Mouse (Mus musculus): ENCODE data around the gene Mbtps2. TPM values are rescaled to one million over a fixed set of nuclear protein-coding genes. Genes with fewer than 3 reads are reported as not detected.

Gene Mbtps2
- polyA plus RNA-seq, 1 experiment from 2014 or later: 25.6 TPM

GRCm38 (mm10) chrX:157500004-157500403 is 98.5 kb downstream of the Mbtps2 start:
- Histone ChIP-seq H3K9ac (no peak overlapping the region), H3K4me3 (no peak overlapping the region), H3K9me3 (no peaks in the 10 kb centered on the region), H3K4me2 (no peak overlapping the region), H3K27ac (no peak overlapping the region), H3K4me1 (no peaks in the 10 kb centered on the region), H3K27me3 (no peaks in the 10 kb centered on the region), H3K36me3 (no peaks in the 10 kb centered on the region)
- 72% methylated on average over 8 of the region's 8 CpGs for WGBS
- no peak for ATAC-seq (ENCODE audit: borderline replicate concordance, extremely low read depth, low FRiP score, low TSS enrichment)

- H3K27ac ChIP-seq: no peak overlapping the region
- no peak overlapping the region for H3K4me3 ChIP-seq
- H3K9ac ChIP-seq: no peak overlapping the region
- ATAC-seq (ENCODE audit: borderline replicate concordance, extremely low read depth, low FRiP score, low TSS enrichment): no peak
- H3K9me3 ChIP-seq: no peaks in the 10 kb centered on the region
- no peak overlapping the region for H3K4me2 ChIP-seq
- H3K36me3 ChIP-seq: no peaks in the 10 kb centered on the region
- no peaks in the 10 kb centered on the region for H3K4me1 ChIP-seq
- 91% methylated on average over 4 of the region's 4 CpGs for WGBS
- H3K27me3 ChIP-seq: no peaks in the 10 kb centered on the region
Observed at GRCm38 (mm10) chrX:157493159-157493558, 105.4 kb downstream of the Mbtps2 start.

GRCm38 (mm10) chrX:157491944-157492726 is 106.4 kb downstream of the Mbtps2 start, which contains the start of gene Sms:
Gene Sms (minus strand): TSS chrX:157492287.
- no peaks in the 10 kb centered on the region for H3K36me3 ChIP-seq
- H3K9me3 ChIP-seq: no peaks in the 10 kb centered on the region
- WGBS: 14% methylated on average over 32 of the region's 45 CpGs
- H3K27me3 ChIP-seq: no peaks in the 10 kb centered on the region
- peak within 1 kb of the TSS; percentile 70 for H3K9ac ChIP-seq
- H3K4me1 ChIP-seq: no peaks in the 10 kb centered on the region
- ATAC-seq (ENCODE audit: borderline replicate concordance, extremely low read depth, low FRiP score, low TSS enrichment): peak; percentile 93
- H3K4me2 ChIP-seq: peak within 1 kb of the TSS; percentile 65
- H3K27ac ChIP-seq: peak within 1 kb of the TSS; percentile 85
- peak within 1 kb of the TSS; percentile 70 for H3K4me3 ChIP-seq

GRCm38 (mm10) chrX:157491145-157491935 is 107.2 kb downstream of the Mbtps2 start:
- Histone ChIP-seq H3K4me2 (peak overlapping the region; percentile 65), H3K4me3 (peak overlapping the region; percentile 70), H3K27me3 (no peaks in the 10 kb centered on the region), H3K9me3 (no peaks in the 10 kb centered on the region), H3K36me3 (no peaks in the 10 kb centered on the region), H3K27ac (peak overlapping the region; percentile 85), H3K4me1 (no peaks in the 10 kb centered on the region), H3K9ac (peak overlapping the region; percentile 70)
- WGBS: 18% methylated on average over 69 of the region's 104 CpGs
- peak; percentile 65; the same call in 1 of the 2 replicates for ATAC-seq (ENCODE audit: borderline replicate concordance, extremely low read depth, low FRiP score, low TSS enrichment)

- H3K4me1 ChIP-seq: no peaks in the 10 kb centered on the region
- H3K9ac ChIP-seq: peak overlapping the region; percentile 70
- peak overlapping the region; percentile 70 for H3K4me3 ChIP-seq
- H3K4me2 ChIP-seq: peak overlapping the region; percentile 65
- H3K27ac ChIP-seq: peak overlapping the region; percentile 85; the same call in 1 of the 2 replicates
- H3K27me3 ChIP-seq: no peaks in the 10 kb centered on the region
- 14% methylated on average over 12 of the region's 12 CpGs for WGBS
- no peak for ATAC-seq (ENCODE audit: borderline replicate concordance, extremely low read depth, low FRiP score, low TSS enrichment)
- H3K9me3 ChIP-seq: no peaks in the 10 kb centered on the region
- no peaks in the 10 kb centered on the region for H3K36me3 ChIP-seq
Observed at GRCm38 (mm10) chrX:157490769-157491144, 107.8 kb downstream of the Mbtps2 start.

- Histone ChIP-seq H3K9me3 (no peaks in the 10 kb centered on the region), H3K36me3 (no peaks in the 10 kb centered on the region), H3K4me2 (peak overlapping the region; percentile 65), H3K27me3 (no peaks in the 10 kb centered on the region), H3K4me1 (no peaks in the 10 kb centered on the region), H3K27ac (no peak overlapping the region), H3K9ac (no peak overlapping the region), H3K4me3 (peak overlapping the region; percentile 70)
- 18% methylated on average over 9 of the region's 9 CpGs for WGBS
- no peak for ATAC-seq (ENCODE audit: borderline replicate concordance, extremely low read depth, low FRiP score, low TSS enrichment)
Observed at GRCm38 (mm10) chrX:157489871-157490721, 108.4 kb downstream of the Mbtps2 start.

- Histone ChIP-seq H3K9ac (no peak overlapping the region), H3K27me3 (no peaks in the 10 kb centered on the region), H3K4me2 (no peak overlapping the region), H3K27ac (no peak overlapping the region), H3K9me3 (no peaks in the 10 kb centered on the region), H3K36me3 (no peaks in the 10 kb centered on the region), H3K4me3 (no peak overlapping the region), H3K4me1 (no peaks in the 10 kb centered on the region)
- 63% methylated on average over 3 of the region's 3 CpGs for WGBS
- no peak for ATAC-seq (ENCODE audit: borderline replicate concordance, extremely low read depth, low FRiP score, low TSS enrichment)
Observed at GRCm38 (mm10) chrX:157488831-157489230, 109.7 kb downstream of the Mbtps2 start.

- no peak overlapping the region for H3K9ac ChIP-seq
- 48% methylated on average over 2 of the region's 2 CpGs for WGBS
- no peak for ATAC-seq (ENCODE audit: borderline replicate concordance, extremely low read depth, low FRiP score, low TSS enrichment)
Observed at GRCm38 (mm10) chrX:157486765-157487164, 111.8 kb downstream of the Mbtps2 start.

More at GRCm38 (mm10) chrX:157486765-157487164, 111.8 kb downstream of the Mbtps2 start:
- Histone ChIP-seq H3K4me3 (no peak overlapping the region), H3K36me3 (no peaks in the 10 kb centered on the region), H3K27me3 (no peaks in the 10 kb centered on the region), H3K4me1 (no peaks in the 10 kb centered on the region), H3K4me2 (no peak overlapping the region), H3K9me3 (no peaks in the 10 kb centered on the region), H3K27ac (no peak overlapping the region)

Other genes starting within 250 kb of the Mbtps2 start
- 2.9 and 3.1 TPM in 2 replicates for gene Phex, start 183.4 kb downstream of the Mbtps2 start, polyA plus RNA-seq (2015; fragmentation: Nextera tagmentation; extraction: Ambion mirVana)
- gene Sms, start 106.4 kb downstream of the Mbtps2 start, polyA plus RNA-seq (2015; fragmentation: Nextera tagmentation; extraction: Ambion mirVana): 64.4 and 65.6 TPM in 2 replicates
- 4.6 and 4.9 TPM in 2 replicates for gene Yy2, start 29.7 kb downstream of the Mbtps2 start, polyA plus RNA-seq (2015; fragmentation: Nextera tagmentation; extraction: Ambion mirVana)
- 53.7 and 55.0 TPM in 2 replicates for gene Smpx, start 100.2 kb upstream of the Mbtps2 start, polyA plus RNA-seq (2015; fragmentation: Nextera tagmentation; extraction: Ambion mirVana)
- gene Klhl34, start 219.7 kb upstream of the Mbtps2 start, polyA plus RNA-seq (2015; fragmentation: Nextera tagmentation; extraction: Ambion mirVana): 1.0 and 1.2 TPM in 2 replicates

Measured in lung, embryonic 15.5 days (tissue).